Mouse (Mus musculus) frontal cortex, postnatal 36 days (tissue): Measurements from ENCODE around the gene Hgd.
A peak's percentile ranks its signal among the peaks of the same experiment; 100 is the strongest.
"Not testable (repeated sequence)": the region's sequence is repeated elsewhere in the genome, so short reads cannot be mapped to it uniquely, and the experiment has no call there.

Experiments used
- DNase-seq, 2 experiments: peaks; one replicate each; pipeline ENCODE4 v3.0.0; 2022; ENCODE audit warnings: low spot score in 2 of 2

Hgd gene

DNA sequence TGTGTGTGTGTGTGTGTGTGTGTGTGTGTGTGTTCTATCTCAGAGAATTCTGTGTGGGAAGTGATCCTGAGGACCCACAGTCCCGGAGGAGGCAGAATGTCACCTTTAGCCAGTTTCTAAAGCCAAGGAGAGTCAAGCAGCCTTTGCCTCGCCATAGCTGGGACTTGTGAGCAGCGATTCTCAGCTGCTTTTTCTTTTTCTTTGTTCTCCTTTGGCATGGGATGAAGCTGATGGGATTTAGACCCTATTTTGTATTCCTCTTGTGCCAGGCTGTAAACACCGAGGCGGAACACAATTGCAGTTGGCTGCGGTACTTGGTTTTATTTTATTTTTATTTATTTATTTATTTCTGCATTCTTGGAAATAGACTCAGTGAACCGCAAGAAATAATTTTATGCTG is 49.1 kb downstream of the Hgd start:
- DNase-seq, result no peak

DNA sequence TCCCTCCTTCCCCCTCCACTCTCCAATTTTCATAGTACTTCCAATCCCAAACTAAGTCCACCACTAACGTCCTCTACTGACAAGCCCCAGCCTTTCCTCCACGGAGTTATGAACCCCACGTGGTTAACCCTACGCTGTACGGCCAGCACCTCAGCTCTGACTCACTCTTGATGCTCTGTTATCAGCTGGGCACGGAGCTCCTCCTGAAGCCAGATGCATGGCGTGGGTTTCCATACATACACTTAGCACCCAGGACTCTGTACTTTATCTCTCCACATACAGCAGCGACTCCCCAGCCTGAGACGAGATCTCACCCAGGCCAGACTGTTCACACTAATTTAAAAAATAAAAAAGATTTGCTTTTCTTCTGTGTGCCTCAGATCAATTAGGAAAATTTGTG is 54.6 kb downstream of the Hgd start:
- no peak for DNase-seq

DNA sequence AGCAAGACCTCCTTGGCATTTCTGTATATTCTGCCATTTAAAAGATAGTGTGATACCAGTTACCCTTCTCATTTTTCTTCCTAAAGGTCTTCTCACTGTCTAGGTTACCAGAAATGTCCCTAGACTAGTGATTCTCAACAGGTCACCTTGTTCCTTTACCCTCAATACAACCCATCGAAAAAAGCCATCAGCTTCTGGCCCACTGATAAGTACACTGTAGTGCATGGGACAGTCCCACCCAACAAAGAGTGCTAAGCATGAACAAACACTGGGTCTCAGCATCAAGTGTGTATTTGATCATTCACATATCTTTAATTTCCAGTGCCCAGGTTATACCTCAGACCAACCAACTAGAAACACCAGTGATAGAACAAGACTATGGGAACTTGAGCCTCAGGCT is 55.1 kb downstream of the Hgd start:
- no peak for DNase-seq

DNA sequence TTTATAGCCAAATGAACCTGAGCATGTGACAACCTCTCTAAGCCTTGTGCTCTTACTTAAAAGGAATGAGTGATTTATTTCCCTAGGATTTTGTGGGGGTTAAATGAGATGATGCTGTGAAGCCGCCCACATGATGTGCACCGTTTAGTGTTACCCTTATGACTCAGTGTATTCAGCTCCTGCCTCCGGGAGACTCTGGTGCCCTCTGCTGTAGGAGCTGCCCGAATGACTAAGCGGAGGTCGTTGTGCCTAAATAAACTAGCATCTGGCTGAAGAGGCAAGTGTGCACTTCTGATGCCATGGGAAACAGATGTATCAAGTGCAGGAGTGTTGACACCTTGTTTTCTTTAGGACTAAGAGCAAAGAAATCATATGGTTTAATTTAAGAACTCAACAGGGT is 56.2 kb downstream of the Hgd start:
- DNase-seq, result peak; percentile 66 to 75

DNA sequence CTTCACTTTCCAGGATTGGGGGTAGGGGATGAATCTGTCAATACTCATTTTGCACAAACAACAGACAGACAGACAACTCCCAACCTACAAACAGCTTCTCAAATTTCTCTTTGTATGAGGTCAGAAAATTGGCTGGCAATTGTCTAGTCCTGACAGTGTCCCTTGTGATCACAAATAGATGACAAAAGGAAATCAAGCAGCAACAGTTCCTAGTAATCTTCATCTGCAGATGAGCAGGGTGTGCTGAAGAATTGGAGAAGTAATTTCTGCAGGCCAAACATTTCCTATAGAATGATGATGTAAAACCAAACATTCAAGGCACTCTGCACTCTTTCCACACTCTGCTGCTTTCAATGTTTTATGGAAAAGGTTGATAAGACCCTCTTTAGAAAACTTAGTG is 57.8 kb downstream of the Hgd start:
- DNase-seq, result no peak

DNA sequence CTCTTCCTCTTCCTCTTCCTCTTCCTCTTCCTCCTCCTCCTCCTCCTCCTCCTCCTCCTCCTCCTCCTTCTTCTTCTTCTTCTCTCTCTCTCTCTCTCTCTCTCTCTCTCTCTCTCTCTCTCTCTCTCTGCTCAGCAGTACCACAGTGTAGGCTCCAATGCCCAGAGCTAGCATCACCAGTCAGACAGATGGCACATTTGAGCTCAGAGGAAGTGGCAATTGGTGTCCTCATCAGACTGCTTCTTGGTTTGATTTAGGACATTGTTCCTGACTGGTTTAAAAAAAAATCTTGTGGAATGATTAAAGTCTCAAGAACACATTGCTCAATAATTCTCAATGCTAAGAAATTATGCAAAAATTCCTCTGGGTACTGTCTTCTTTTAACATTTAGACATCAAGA is 60.6 kb downstream of the Hgd start:
- not testable (repeated sequence) for DNase-seq

DNA sequence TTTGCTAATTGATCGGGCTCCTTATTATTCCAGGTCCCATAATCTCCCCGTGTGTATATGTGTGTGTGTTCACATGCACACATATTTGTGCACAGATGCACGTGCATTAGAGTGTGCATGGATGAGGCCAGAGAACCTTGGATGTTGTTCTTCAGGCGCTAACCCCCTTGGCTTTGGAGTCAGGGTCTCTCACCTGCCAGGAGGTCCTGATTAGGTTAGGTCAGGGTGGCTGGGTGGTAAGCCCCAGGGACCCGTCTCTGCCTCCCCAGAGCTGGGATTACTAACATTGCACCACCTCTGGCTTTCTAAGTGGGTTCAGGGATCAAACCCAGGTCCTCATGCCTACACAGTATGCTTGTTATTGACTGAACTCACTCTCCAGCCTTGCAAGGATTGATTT is 64.5 kb downstream of the Hgd start:
- no peak for DNase-seq

DNA sequence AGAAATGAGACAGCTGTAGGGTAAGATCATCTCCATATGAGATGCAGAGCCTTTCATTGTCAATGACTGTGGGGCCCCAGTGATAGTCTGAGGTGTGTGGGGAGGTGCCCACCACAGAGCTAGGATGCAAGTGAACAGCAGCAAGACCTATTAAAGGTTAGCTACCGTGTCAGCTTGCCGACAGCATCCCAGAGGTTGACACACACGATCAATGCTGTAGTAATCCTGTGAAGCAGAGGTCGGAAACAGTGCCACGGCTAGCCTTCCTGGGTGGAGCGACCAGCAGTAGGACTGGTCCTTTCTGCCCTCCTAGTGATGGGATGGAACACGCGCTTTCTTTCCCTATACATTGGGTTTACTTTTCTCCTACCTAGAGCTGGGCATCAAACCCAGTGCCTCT is 65.3 kb downstream of the Hgd start:
- no peak for DNase-seq

DNA sequence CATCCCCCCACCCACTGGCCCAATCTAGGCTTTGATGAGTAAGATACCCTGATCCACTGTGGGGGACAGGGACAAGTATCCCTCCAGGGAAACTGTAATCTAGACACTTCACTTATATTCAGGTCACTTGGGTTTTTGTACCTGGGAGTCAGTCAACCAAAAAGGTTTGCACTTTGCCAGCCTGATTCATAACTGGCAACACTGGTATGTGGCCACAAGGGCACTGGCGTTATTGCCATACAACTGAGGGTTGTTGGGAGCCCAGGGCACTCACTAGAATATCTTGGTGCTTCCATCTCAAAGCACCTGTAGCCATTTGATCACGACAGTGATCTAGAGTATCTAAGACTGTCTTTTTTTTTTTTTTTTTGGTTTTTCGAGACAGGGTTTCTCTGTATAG is 65.8 kb downstream of the Hgd start:
- no peak for DNase-seq

DNA sequence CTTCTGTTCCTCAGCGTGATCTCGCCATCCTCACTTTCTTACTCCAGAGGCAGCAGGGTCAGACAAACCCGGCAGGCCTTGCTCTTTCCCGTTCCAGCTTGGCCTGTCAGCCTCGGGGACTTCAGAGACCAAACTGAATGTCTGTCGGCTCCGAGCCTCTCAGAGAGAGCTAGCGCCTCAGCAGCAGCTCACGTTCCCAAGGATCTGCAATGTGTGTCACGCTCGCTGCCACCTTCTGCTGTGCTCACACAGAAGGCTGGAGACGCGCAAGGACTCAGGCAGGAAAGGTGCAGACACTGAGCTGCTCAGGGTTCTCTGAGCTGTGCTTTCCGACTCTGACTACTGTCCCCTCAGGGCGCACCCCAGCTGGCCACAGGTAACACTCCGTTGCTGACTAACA is 67.1 kb downstream of the Hgd start:
- DNase-seq, result peak; percentile 47 to 63

DNA sequence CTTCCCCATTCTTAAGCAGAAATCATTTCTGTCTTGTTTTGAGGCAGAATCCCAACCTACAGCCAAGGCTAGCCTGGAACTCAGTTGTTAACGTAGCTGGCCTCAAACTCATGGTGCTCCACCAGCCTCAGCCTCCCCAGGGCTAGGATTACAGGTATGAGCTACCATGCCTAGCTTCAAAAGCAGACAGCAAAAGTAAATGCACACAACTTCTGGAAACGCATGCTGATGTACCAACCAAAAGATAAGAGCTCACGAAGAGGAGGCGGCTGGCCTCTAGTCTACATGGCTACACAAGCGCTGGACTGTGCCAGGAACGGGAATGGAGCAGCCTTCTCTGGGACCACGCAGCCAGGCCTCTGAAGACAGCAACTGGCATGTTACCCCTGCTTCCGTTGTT is 68.0 kb downstream of the Hgd start:
- DNase-seq, result no peak

DNA sequence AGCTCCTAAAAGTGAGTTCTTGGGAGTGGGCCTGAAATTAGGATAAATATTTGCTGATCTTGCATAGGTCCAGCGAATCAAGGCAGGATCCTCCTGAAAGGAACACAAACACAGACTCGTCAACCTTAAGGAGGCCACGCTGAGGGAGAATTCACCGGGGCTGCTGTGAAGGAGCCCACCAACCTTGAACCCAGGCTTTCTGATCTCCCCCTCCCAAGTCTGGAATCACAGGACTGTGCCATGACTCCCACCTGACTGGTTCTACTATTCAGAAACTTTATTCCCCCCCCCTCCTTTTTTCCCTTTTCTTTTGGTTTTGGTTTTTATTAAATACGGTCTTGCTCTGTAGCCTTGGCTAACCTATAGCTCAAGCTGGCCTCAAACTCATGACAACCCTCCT is 69.1 kb downstream of the Hgd start:
- DNase-seq, result no peak

DNA sequence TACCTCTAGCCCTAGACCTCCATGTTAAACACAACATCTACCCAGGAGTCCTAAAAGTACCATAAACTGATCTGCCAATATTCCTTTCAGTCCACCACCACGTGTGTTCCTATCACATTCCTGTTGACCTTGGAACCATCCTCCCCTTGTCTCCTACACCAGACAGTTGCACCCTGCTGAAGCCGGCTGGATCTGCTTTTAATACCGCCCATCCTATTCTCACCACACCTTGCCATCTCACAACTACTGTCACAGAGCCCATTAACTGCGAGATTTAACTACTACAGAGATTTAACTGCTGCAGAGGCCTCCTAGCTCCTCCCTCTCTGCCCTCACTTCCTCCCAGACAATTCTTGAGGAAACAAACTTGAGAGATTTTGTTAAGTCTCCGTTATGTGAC is 71.5 kb downstream of the Hgd start:
- DNase-seq, result no peak

DNA sequence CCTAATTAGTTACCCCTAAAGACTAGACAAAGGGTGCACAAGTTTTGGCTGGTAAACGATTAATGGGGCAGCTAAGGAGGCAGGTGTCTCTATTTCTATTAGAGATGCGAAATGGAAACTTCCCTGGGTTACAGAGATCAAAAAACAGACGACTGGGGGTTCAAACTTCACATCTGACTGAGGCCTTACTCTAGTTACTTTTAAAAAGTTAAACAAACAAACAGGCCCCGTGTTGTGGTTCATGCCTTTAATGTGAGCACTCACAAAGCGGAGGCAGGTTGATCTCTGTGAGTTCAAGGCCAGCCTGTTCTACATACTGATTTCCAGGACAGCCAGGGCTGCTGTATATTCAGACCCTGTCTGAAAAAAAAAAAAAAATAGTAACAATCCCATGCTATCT is 72.7 kb downstream of the Hgd start:
- no peak for DNase-seq

DNA sequence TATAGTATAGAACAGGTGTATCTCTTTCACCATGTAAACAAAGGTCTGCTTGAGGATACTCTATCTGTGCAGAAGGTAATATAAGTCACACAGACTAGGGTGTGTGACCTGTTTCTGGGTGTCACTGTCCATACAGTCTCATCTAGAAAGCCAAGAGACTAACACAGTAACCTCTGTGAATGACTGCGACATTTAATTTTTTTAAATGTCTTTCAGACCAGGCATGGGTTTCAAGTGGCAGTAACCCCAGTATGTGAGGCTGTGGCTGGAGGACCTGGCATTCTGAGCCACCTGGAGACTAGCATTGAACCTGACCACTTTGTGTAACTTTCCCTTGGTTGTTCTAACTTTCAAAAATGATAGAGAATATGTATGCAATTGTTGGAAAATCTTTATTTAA is 73.1 kb downstream of the Hgd start:
- DNase-seq, result no peak

DNA sequence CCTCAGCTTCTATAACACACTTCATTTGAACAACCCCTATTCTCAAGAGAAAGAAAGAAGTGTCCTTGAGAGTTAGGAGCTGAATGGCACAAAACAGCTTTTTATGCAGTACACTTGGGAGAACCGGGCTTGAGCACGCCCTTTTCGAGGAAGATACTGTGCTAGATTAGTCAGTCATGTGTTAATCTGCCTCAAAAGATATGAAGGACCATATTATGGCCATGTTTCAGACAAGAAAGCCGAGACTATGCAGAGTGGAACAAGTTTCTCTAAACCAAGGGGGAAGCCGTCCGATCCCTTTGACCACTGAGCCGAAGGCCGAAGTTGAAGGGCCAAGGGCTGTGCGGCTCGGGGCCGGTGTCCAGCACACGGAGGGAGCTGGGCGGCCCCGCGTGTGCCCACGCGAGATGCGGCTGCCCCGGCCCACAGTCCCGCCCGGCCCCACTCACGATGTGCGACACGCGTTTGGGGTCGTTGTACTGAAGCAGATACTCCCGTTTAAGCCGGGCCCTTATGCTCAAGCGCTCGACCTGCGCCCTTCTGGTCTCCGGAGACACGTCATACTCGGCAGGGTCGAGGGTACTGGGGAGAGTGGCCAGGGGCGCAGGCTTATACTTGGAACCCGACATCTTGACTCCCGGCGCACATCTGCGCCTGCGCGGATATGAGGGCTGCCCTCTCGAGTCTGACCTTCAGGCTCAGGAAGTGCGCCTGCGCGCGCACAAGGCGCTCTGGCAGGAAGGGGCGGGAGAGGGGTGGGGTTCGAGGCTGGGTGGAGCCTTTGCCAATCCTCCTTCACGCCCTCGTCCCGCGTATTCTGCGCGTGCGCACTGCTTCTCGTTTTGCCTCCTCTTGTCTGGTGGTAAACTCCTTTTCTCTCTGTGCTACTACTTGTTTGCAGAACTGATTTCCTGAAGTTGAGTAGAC is 74.0 kb downstream of the Hgd start, which contains the start of gene Ndufb4:
TSS of gene Ndufb4 (minus strand) at position 723 of the 927 bp plus-strand sequence.
- DNase-seq, result peak; percentile 95

DNA sequence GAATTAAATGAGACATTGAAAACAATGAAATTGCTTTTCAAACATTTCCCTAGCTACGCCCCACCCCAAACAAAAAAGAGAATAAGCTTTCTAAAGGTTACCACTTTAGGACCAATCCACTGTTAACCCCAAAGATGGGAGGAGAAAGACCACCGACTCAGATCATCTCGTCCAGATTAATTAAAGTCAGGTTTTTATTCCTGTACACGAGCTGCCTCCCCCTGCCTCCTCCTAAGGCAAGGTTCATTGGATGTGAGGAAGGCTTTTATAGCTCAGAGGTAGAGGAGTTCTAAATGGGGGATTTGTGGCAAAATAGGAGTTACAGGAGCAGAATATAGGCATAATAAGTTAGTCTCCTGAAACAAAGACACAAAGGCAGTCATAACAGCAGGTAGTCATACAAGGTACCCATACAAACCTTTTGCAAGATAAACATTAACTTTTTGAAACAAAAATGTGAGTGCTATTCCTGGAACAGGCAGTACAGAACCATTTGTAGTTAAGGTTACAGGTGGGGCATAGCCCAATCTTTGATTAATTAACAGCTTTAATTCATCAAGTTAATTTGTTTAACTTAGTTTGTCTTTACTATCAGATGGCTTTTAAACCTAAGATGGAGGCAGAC is 75.0 kb downstream of the Hgd start:
- DNase-seq, result no peak

DNA sequence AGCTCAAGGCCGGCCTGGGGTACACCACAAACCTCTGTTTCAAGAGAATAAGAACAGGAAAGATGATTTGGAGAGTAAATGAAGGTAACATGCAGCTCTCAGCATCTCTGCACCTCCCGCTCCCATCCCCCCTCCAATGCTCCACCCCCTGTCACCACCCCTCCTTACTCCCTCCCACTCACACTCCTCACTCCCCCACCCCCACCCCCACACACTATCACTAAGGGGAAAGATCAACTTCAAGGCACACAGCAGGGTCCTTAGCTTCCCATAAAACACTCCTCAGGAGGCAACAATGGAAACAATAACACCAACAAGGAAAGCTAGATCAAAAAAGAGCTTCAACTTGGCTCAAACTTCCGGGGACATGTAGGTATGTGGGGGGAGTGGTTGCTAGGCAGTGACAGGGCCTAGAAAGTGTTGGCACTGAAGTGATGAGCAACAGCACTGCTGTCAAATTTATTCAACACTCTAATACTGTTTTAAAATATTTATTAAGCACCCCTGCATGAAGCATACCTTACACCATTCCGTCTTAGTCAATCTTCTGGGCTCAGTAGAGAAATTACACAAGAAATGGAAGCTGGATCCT is 75.9 kb downstream of the Hgd start:
- no peak for DNase-seq

DNA sequence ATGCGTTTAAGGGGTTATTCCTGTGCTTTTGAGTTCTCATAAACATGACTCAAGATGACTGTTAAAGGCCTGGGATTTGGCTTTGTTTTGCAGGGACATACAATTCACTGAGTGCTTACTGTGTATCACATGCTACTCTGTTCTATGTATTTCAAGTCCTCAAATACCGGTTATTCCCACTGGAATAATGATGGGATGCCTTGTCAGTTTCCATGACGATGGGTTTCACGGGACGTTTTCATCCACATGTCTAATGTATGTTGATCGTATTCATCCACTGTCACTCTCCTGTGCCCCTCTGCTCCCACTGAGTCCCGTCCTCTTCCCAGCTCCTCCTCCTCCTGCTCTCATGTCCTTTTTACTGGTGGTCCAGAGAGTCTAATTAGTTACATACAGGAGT is 76.8 kb downstream of the Hgd start:
- no peak for DNase-seq

DNA sequence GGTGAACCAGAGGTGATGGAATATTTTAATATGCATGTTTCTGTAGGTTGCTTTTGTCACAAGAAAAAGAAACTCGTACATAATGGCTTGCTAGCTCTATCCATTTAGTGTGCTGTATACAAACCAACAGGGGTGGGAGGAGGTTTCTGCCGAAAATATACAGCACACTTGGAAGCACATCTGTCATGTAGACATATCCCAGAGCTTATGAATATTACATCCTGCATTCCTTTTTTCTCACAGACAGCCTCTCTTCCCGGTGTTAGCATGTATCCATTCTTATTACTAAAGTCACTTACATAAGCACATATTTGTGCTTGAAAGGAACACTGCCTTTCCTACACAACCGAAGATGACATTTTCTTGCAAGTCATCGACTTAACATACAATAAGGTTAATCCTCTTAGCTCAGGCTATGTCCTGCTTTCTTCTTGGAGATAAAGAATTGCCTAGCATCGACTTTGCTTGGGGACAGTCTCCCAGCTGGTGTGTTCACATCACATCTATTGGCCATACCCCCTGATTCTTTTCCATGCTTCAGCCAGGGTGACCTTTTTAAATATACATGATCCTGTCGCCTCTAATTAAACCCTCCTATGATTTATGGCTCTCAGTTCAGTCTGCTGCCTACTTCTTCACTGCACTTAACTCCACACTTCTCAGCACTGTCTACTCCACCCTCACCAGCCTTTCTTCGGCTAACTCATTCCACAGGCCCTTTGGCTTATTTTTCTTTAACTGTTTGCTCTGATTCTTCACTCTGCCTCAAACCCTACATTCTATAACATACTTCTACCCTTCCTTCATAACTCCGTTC is 83.9 kb downstream of the Hgd start:
- no peak for DNase-seq

DNA sequence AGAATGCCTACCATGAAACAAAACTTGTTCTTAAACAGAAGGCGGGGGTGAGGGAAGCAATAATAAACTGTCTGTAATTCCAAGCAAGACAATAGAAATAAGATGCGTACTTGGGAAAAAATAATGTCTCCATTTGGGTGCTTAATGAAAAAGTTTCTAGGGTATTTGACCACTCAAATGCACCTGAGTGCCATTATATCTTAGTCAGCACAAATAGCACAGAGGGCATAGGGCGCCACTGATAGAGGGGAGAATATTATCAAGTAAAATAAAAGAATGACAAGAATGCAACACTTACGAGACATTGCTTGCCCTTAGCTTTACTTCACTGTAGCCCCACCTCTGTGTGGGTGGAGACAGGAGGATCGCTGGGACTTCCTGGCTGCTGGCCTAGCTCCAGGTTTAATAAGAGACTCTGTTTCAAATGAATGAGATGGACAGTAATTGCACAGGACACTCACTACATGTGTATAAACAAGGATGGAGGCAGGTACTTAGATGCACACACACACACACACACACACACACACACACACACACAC is 85.5 kb downstream of the Hgd start:
- DNase-seq, result no peak
